Mouse (Mus musculus) bone marrow, adult 2 months (tissue): ENCODE data around the gene Krt26.

Source experiments
- CTCF ChIP-seq: fragments of 200-500 bp; IDR thresholded peaks from 2 replicates; pipeline ENCODE4 v1.5.1; 2011; ENCODE audit warnings: low read length, control low read depth; ENCODE audit not compliant: control insufficient read depth, insufficient read depth
- POLR2A ChIP-seq: fragments of 200-500 bp; IDR thresholded peaks from 2 replicates; pipeline ENCODE4 v1.6.1; 2011; ENCODE audit warnings: low read depth, mild to moderate bottlenecking, control low read depth, low read length, borderline replicate concordance; ENCODE audit not compliant: control insufficient read depth

DNA sequence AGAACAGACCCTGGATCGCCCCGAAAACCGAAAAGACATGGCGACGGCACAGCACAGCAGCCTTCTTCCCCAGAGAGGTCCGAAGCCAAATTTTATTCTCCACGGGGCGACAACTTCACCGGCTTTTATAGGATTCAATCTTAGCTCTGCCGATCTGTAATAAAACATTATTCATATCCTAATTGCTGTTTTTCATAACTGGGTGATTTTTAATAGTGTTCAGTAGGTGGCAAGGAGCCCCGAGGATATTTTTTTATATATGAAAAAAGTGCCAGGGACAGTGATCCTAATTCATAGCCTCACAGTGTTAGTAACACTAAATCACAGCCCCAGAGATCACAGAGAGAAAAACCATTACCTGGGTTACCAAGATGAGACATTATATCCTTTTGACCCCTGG is at the start of gene Krt26:
- TF ChIP-seq CTCF (no peak), POLR2A (no peak)
